Mouse (Mus musculus) erythroblast, embryonic 14.5 days (primary cell): ENCODE results near the gene Atl2. TPM values are rescaled to one million over a fixed set of nuclear protein-coding genes. Genes with fewer than 3 reads are reported as not detected.

Experiments used
- H3K27me3 ChIP-seq: 2 replicates; pipeline ENCODE4 v1.6.1; 2012; ENCODE audit warnings: inconsistent platforms; ENCODE audit not compliant: control insufficient read depth
- H3K36me3 ChIP-seq: 2 replicates; pipeline ENCODE4 v1.6.1; 2012; ENCODE audit warnings: mild to moderate bottlenecking, inconsistent platforms; ENCODE audit not compliant: control insufficient read depth
- H3K4me1 ChIP-seq: 2 replicates; pipeline ENCODE4 v1.6.1; 2012; ENCODE audit warnings: inconsistent platforms; ENCODE audit not compliant: control insufficient read depth
- H3K4me3 ChIP-seq: replicated peaks from 2 replicates; pipeline ENCODE3; 2012; ENCODE audit warnings: moderate library complexity, mild to moderate bottlenecking, inconsistent platforms
- H3K9me3 ChIP-seq: 2 replicates; pipeline ENCODE4 v1.6.1; 2012; ENCODE audit warnings: low read length, inconsistent platforms, mixed read lengths; ENCODE audit not compliant: control insufficient read depth
- GATA1 ChIP-seq: IDR thresholded peaks from 2 replicates; pipeline ENCODE4 v1.6.1; 2012; ENCODE audit warnings: low read length, inconsistent platforms, mixed read lengths
- TAL1 ChIP-seq: IDR thresholded peaks from 3 replicates; pipeline ENCODE4 v1.6.1; 2012; ENCODE audit warnings: low read length, inconsistent platforms, mixed read lengths
- polyA plus RNA-seq: library from polyadenylated mRNA; stranded (reverse); fragments of >175 nt; gene quantifications from 2 replicates; pipeline ENCODE4 v1.2.3, GENCODE M21; 2012

Gene Atl2
- polyA plus RNA-seq, result 0.31 and 0.49 TPM in 2 replicates

GRCm38 (mm10) chr17:79895911-79896423 is at the start of gene Atl2:
Gene Atl2, minus strand, starts transcription at chr17:79896123.
- no peaks in the 10 kb centered on the region for H3K9me3 ChIP-seq
- peak within 1 kb of the TSS; percentile 79 for H3K4me3 ChIP-seq
- H3K4me1 ChIP-seq, result peaks cover 53% of the 10 kb centered on the region
- H3K36me3 ChIP-seq, result peaks cover 23% of the 10 kb centered on the region
- H3K27me3 ChIP-seq, result peaks cover 33% of the 10 kb centered on the region
- peak; percentile 18; the same call in 1 of the 2 replicates for TF ChIP-seq GATA1
- no peak for TF ChIP-seq TAL1

- Histone ChIP-seq H3K4me3 (no peak overlapping the region), H3K4me1 (peaks cover 3% of the 10 kb centered on the region), H3K36me3 (no peaks in the 10 kb centered on the region)
Observed at GRCm38 (mm10) chr17:79944851-79945250, 48.9 kb upstream of the Atl2 start.

GRCm38 (mm10) chr17:79942418-79942817 is 46.5 kb upstream of the Atl2 start:
- no peaks in the 10 kb centered on the region for H3K27me3 ChIP-seq
- no peak overlapping the region for H3K4me3 ChIP-seq
- H3K9me3 ChIP-seq, result no peaks in the 10 kb centered on the region
- H3K4me1 ChIP-seq, result no peaks in the 10 kb centered on the region
- no peaks in the 10 kb centered on the region for H3K36me3 ChIP-seq
- TF ChIP-seq TAL1, result no peak
- no peak for TF ChIP-seq GATA1

More at GRCm38 (mm10) chr17:79944851-79945250, 48.9 kb upstream of the Atl2 start:
- TF ChIP-seq GATA1 (no peak), TAL1 (no peak)
- 0 out of 2 replicates have a peak, but pooled peaks cover under 1% of the 10 kb centered on the region for H3K27me3 ChIP-seq
- no peaks in the 10 kb centered on the region for H3K9me3 ChIP-seq

- no peaks in the 10 kb centered on the region for H3K4me1 ChIP-seq
- no peaks in the 10 kb centered on the region for H3K36me3 ChIP-seq
- no peak for TF ChIP-seq TAL1
- no peaks in the 10 kb centered on the region for H3K9me3 ChIP-seq
- no peaks in the 10 kb centered on the region for H3K27me3 ChIP-seq
- H3K4me3 ChIP-seq, result no peak overlapping the region
Observed at GRCm38 (mm10) chr17:79939133-79939532, 43.2 kb upstream of the Atl2 start.

GRCm38 (mm10) chr17:79937921-79938601 is 42.1 kb upstream of the Atl2 start:
- no peaks in the 10 kb centered on the region for H3K27me3 ChIP-seq
- no peaks in the 10 kb centered on the region for H3K9me3 ChIP-seq
- TF ChIP-seq GATA1 (no peak), TAL1 (no peak)
- H3K4me1 ChIP-seq, result no peaks in the 10 kb centered on the region
- no peaks in the 10 kb centered on the region for H3K36me3 ChIP-seq
- H3K4me3 ChIP-seq, result no peak overlapping the region

GRCm38 (mm10) chr17:79934370-79934769 is 38.4 kb upstream of the Atl2 start:
- TF ChIP-seq TAL1, result no peak
- TF ChIP-seq GATA1, result no peak
- Histone ChIP-seq H3K4me1 (no peaks in the 10 kb centered on the region), H3K36me3 (no peaks in the 10 kb centered on the region), H3K9me3 (no peaks in the 10 kb centered on the region), H3K4me3 (no peak overlapping the region), H3K27me3 (no peaks in the 10 kb centered on the region)

- no peaks in the 10 kb centered on the region for H3K9me3 ChIP-seq
- no peaks in the 10 kb centered on the region for H3K27me3 ChIP-seq
- H3K36me3 ChIP-seq, result no peaks in the 10 kb centered on the region
- no peaks in the 10 kb centered on the region for H3K4me1 ChIP-seq
- no peak overlapping the region for H3K4me3 ChIP-seq
- TF ChIP-seq TAL1 (no peak), GATA1 (no peak)
Observed at GRCm38 (mm10) chr17:79932676-79933278, 36.9 kb upstream of the Atl2 start.

- TF ChIP-seq TAL1 (no peak), GATA1 (no peak)
- no peaks in the 10 kb centered on the region for H3K9me3 ChIP-seq
Observed at GRCm38 (mm10) chr17:79927110-79927509, 31.2 kb upstream of the Atl2 start.

GRCm38 (mm10) chr17:79926486-79926885 is 30.6 kb upstream of the Atl2 start:
- Histone ChIP-seq H3K27me3 (no peaks in the 10 kb centered on the region), H3K4me3 (no peak overlapping the region), H3K4me1 (peaks cover 25% of the 10 kb centered on the region), H3K9me3 (no peaks in the 10 kb centered on the region), H3K36me3 (no peaks in the 10 kb centered on the region)
- TF ChIP-seq TAL1 (no peak), GATA1 (no peak)

More at GRCm38 (mm10) chr17:79927110-79927509, 31.2 kb upstream of the Atl2 start:
- Histone ChIP-seq H3K27me3 (no peaks in the 10 kb centered on the region), H3K4me3 (no peak overlapping the region), H3K4me1 (peaks cover 25% of the 10 kb centered on the region), H3K36me3 (no peaks in the 10 kb centered on the region)
